Mouse (Mus musculus) thymus, postnatal 36 days (tissue): ENCODE measurements around the gene Gm7324.
"Not testable (repeated sequence)": the region's sequence is repeated elsewhere in the genome, so short reads cannot be mapped to it uniquely, and the experiment has no call there.

Experiments used
- DNase-seq, 2 experiments: peaks; one replicate each; pipeline ENCODE4 v3.0.0; 2022; ENCODE audit warnings: mixed read lengths in 2 of 2

The Gm7324 gene

GRCm38 (mm10) chr14:43697621-43698020, at the start of gene Gm7324:
TSS of gene Gm7324 (plus strand) at chr14:43697828.
- not testable (repeated sequence) for DNase-seq

- not testable (repeated sequence) for DNase-seq
Observed at GRCm38 (mm10) chr14:43677099-43677498, 20.5 kb upstream of the Gm7324 start, which contains the start of gene Gm8165. TSS of gene Gm8165 (minus strand) at chr14:43677199.

- not testable (repeated sequence) for DNase-seq
Observed at GRCm38 (mm10) chr14:43727385-43727784, 29.8 kb downstream of the Gm7324 start, which contains the start of gene Gm16506. TSS of gene Gm16506 (minus strand) at chr14:43727485.

GRCm38 (mm10) chr14:43747566-43747965, 49.9 kb downstream of the Gm7324 start, which contains the start of gene Gm6526:
TSS of gene Gm6526 (plus strand) at chr14:43747866.
- DNase-seq: not testable (repeated sequence)
